Mouse (Mus musculus) MEL (cell line): ENCODE results near the gene Ctsd. TPM values are rescaled to one million over a fixed set of nuclear protein-coding genes. Genes with fewer than 3 reads are reported as not detected.

Source experiments
- DNase-seq: peaks from one replicate; pipeline ENCODE4 v3.0.0; 2011; ENCODE audit warnings: low read depth, low spot score
- H3K27ac ChIP-seq: 2 replicates; pipeline ENCODE4 v1.5.1; 2012; ENCODE audit warnings: low read depth, mild to moderate bottlenecking, control low read depth, low read length, moderate library complexity; ENCODE audit not compliant: control insufficient read depth
- H3K27me3 ChIP-seq, 2 experiments: fragments of 150-350 bp in 1 of 2; sonication (generic) in 1 of 2; 2 replicates each; pipeline ENCODE4 v1.6.1; 2012; ENCODE audit warnings: low read length in 2 of 2, mild to moderate bottlenecking in 2 of 2, improper control_type of control experiment in 1 of 2, moderate library complexity in 1 of 2; ENCODE audit not compliant: insufficient read depth in 2 of 2, control insufficient read depth in 1 of 2
- H3K36me3 ChIP-seq, 2 experiments: 2 replicates each; pipeline ENCODE4 v1.6.1; 2012 to 2014; ENCODE audit warnings: low read length in 2 of 2, improper control_type of control experiment in 1 of 2, inconsistent platforms in 1 of 2, mild to moderate bottlenecking in 1 of 2; ENCODE audit not compliant: insufficient read depth in 2 of 2, control insufficient read depth in 1 of 2
- H3K4me1 ChIP-seq, 2 experiments: fragments of 150-350 bp in 1 of 2; sonication (generic) in 1 of 2; 2 replicates each; pipeline ENCODE4 v1.6.1; 2012; ENCODE audit warnings: low read length in 2 of 2, improper control_type of control experiment in 1 of 2, mild to moderate bottlenecking in 1 of 2; ENCODE audit not compliant: insufficient read depth in 2 of 2, control insufficient read depth in 1 of 2
- H3K4me3 ChIP-seq, 2 experiments: fragments of 150-350 bp in 1 of 2; sonication (generic) in 1 of 2; 2 replicates each; pipeline ENCODE4 v1.5.1; 2012; ENCODE audit warnings: low read depth in 2 of 2, low read length in 2 of 2, mild to moderate bottlenecking in 2 of 2, moderate library complexity in 2 of 2, control low read depth in 1 of 2, improper control_type of control experiment in 1 of 2; ENCODE audit not compliant: control insufficient read depth in 1 of 2, insufficient read depth in 1 of 2
- H3K79me2 ChIP-seq: 2 replicates; pipeline ENCODE4 v1.6.1; 2012; ENCODE audit warnings: mild to moderate bottlenecking, low read length, moderate library complexity; ENCODE audit not compliant: control insufficient read depth, poor library complexity, insufficient read depth
- H3K9ac ChIP-seq: 2 replicates; pipeline ENCODE4 v1.6.1; 2012; ENCODE audit warnings: low read depth, mild to moderate bottlenecking, control low read depth, low read length, moderate library complexity; ENCODE audit not compliant: control insufficient read depth, poor library complexity, severe bottlenecking
- H3K9me3 ChIP-seq: fragments of 150-350 bp; sonication (generic); replicated peaks from 2 replicates; pipeline ENCODE4 v1.6.1; 2012; ENCODE audit warnings: mild to moderate bottlenecking, low read length, improper control_type of control experiment, moderate library complexity; ENCODE audit not compliant: insufficient read depth
- BHLHE40 ChIP-seq: IDR thresholded peaks from 2 replicates; pipeline ENCODE4 v1.6.1; 2012; ENCODE audit warnings: low read depth, mild to moderate bottlenecking, inconsistent platforms, low read length, improper control_type of control experiment, borderline replicate concordance
- CHD1 ChIP-seq: IDR thresholded peaks from 2 replicates; pipeline ENCODE4 v1.6.1; 2012; ENCODE audit warnings: low read depth, mild to moderate bottlenecking, inconsistent platforms, low read length, improper control_type of control experiment
- CHD2 ChIP-seq: IDR thresholded peaks from 2 replicates; pipeline ENCODE4 v1.6.1; 2011; ENCODE audit warnings: low read length, improper control_type of control experiment
- CTCF ChIP-seq, 3 experiments: IDR thresholded peaks in 2 of 3; conservative IDR thresholded peaks in 1 of 3; 2 replicates each; pipeline ENCODE4 v1.5.1; 2011 to 2012; ENCODE audit warnings: low read length in 3 of 3, low read depth in 2 of 3, mild to moderate bottlenecking in 2 of 3, improper control_type of control experiment in 1 of 3, inconsistent platforms in 1 of 3, mixed read lengths in 1 of 3, moderate library complexity in 1 of 3; ENCODE audit not compliant: control insufficient read depth in 1 of 3, insufficient read depth in 1 of 3, poor library complexity in 1 of 3, severe bottlenecking in 1 of 3
- E2F4 ChIP-seq: IDR thresholded peaks from 2 replicates; pipeline ENCODE4 v1.6.1; 2011; ENCODE audit warnings: low read depth, low read length, improper control_type of control experiment, borderline replicate concordance
- ELF1 ChIP-seq: IDR thresholded peaks from 2 replicates; pipeline ENCODE4 v1.6.1; 2014; ENCODE audit warnings: low read depth, mild to moderate bottlenecking, inconsistent platforms, low read length, improper control_type of control experiment, moderate library complexity
- EP300 ChIP-seq, 2 experiments: IDR thresholded peaks; 2 replicates each; pipeline ENCODE4 v1.6.1; 2011; ENCODE audit warnings: improper control_type of control experiment in 2 of 2, low read length in 2 of 2, low read depth in 1 of 2, mild to moderate bottlenecking in 1 of 2
- ETS1 ChIP-seq: IDR thresholded peaks from 2 replicates; pipeline ENCODE4 v1.6.1; 2012; ENCODE audit warnings: low read depth, mild to moderate bottlenecking, inconsistent platforms, low read length, improper control_type of control experiment, moderate library complexity
- GABPA ChIP-seq: IDR thresholded peaks from 2 replicates; pipeline ENCODE4 v1.6.1; 2012; ENCODE audit warnings: low read depth, mild to moderate bottlenecking, inconsistent platforms, low read length, improper control_type of control experiment, moderate library complexity
- GATA1 ChIP-seq: IDR thresholded peaks from 2 replicates; pipeline ENCODE4 v1.6.1; 2011; ENCODE audit warnings: low read depth, low read length, improper control_type of control experiment
- HCFC1 ChIP-seq: IDR thresholded peaks from 2 replicates; pipeline ENCODE4 v1.6.1; 2012; ENCODE audit warnings: low read depth, mild to moderate bottlenecking, inconsistent platforms, low read length, improper control_type of control experiment, moderate library complexity
- JUND ChIP-seq: IDR thresholded peaks from 2 replicates; pipeline ENCODE4 v1.6.1; 2011; ENCODE audit warnings: low read depth, mild to moderate bottlenecking, improper control_type of control experiment, low read length
- KAT2A ChIP-seq: conservative IDR thresholded peaks from 2 replicates; pipeline ENCODE4 v1.6.1; 2012; ENCODE audit warnings: low read depth, low read length, improper control_type of control experiment, inconsistent platforms
- MAFK ChIP-seq: IDR thresholded peaks from 2 replicates; pipeline ENCODE4 v1.6.1; 2011; ENCODE audit warnings: low read depth, mild to moderate bottlenecking, low read length, improper control_type of control experiment, borderline replicate concordance
- MAX ChIP-seq: IDR thresholded peaks from 2 replicates; pipeline ENCODE4 v1.6.1; 2011; ENCODE audit warnings: low read length, improper control_type of control experiment
- MAZ ChIP-seq: IDR thresholded peaks from 2 replicates; pipeline ENCODE4 v1.6.1; 2012; ENCODE audit warnings: low read depth, mild to moderate bottlenecking, inconsistent platforms, low read length, improper control_type of control experiment
- MEF2A ChIP-seq: IDR thresholded peaks from 2 replicates; pipeline ENCODE4 v1.6.1; 2014; ENCODE audit warnings: low read depth, mild to moderate bottlenecking, inconsistent platforms, low read length, improper control_type of control experiment; ENCODE audit not compliant: poor library complexity, insufficient replicate concordance, severe bottlenecking; ENCODE audit errors: extremely low read depth
- MXI1 ChIP-seq: IDR thresholded peaks from 2 replicates; pipeline ENCODE4 v1.6.1; 2011; ENCODE audit warnings: mild to moderate bottlenecking, low read depth, low read length, improper control_type of control experiment
- MYB ChIP-seq: IDR thresholded peaks from 2 replicates; pipeline ENCODE4 v1.6.1; 2011; ENCODE audit warnings: mild to moderate bottlenecking, low read depth, low read length, improper control_type of control experiment
- MYC ChIP-seq: IDR thresholded peaks from 2 replicates; pipeline ENCODE4 v1.6.1; 2011; ENCODE audit warnings: low read depth, mild to moderate bottlenecking, low read length, improper control_type of control experiment, moderate library complexity
- NELFE ChIP-seq: IDR thresholded peaks from 2 replicates; pipeline ENCODE4 v1.6.1; 2011; ENCODE audit warnings: low read depth, low read length, improper control_type of control experiment
- NRF1 ChIP-seq: IDR thresholded peaks from 2 replicates; pipeline ENCODE4 v1.6.1; 2014; ENCODE audit warnings: low read depth, mild to moderate bottlenecking, inconsistent platforms, low read length, improper control_type of control experiment, moderate library complexity; ENCODE audit not compliant: poor library complexity, insufficient read depth, severe bottlenecking
- POLR2A ChIP-seq, 2 experiments: IDR thresholded peaks; 2 replicates each; pipeline ENCODE4 v1.6.1; 2011 to 2012; ENCODE audit warnings: low read length in 2 of 2, mild to moderate bottlenecking in 2 of 2, control low read depth in 1 of 2, improper control_type of control experiment in 1 of 2, low read depth in 1 of 2, moderate library complexity in 1 of 2; ENCODE audit not compliant: control insufficient read depth in 1 of 2, insufficient read depth in 1 of 2, poor library complexity in 1 of 2
- POLR2AphosphoS2 ChIP-seq: IDR thresholded peaks from 2 replicates; pipeline ENCODE4 v1.6.1; 2011; ENCODE audit warnings: low read length, improper control_type of control experiment
- POLR2AphosphoS5 ChIP-seq: IDR thresholded peaks from 2 replicates; pipeline ENCODE4 v1.6.1; 2012; ENCODE audit warnings: low read depth, borderline replicate concordance, mild to moderate bottlenecking, inconsistent platforms, low read length, moderate library complexity, mixed read lengths
- RCOR1 ChIP-seq: IDR thresholded peaks from 2 replicates; pipeline ENCODE4 v1.6.1; 2012; ENCODE audit warnings: low read depth, mild to moderate bottlenecking, inconsistent platforms, low read length, improper control_type of control experiment
- SIN3A ChIP-seq: IDR thresholded peaks from 2 replicates; pipeline ENCODE4 v1.6.1; 2012; ENCODE audit warnings: low read length, improper control_type of control experiment, inconsistent platforms
- SMC3 ChIP-seq: IDR thresholded peaks from 2 replicates; pipeline ENCODE4 v1.6.1; 2011; ENCODE audit warnings: low read depth, low read length, improper control_type of control experiment
- TAL1 ChIP-seq: IDR thresholded peaks from 2 replicates; pipeline ENCODE4 v1.6.1; 2012; ENCODE audit warnings: mild to moderate bottlenecking, inconsistent platforms, low read length, moderate library complexity, mixed read lengths
- TBP ChIP-seq: IDR thresholded peaks from 2 replicates; pipeline ENCODE4 v1.8.0; 2011; ENCODE audit warnings: low read depth, low read length, improper control_type of control experiment
- TCF12 ChIP-seq: IDR thresholded peaks from 2 replicates; pipeline ENCODE4 v1.6.1; 2014; ENCODE audit warnings: low read depth, mild to moderate bottlenecking, inconsistent platforms, low read length, improper control_type of control experiment, moderate library complexity
- UBTF ChIP-seq: IDR thresholded peaks from 2 replicates; pipeline ENCODE4 v1.6.1; 2012; ENCODE audit warnings: low read depth, mild to moderate bottlenecking, inconsistent platforms, low read length, improper control_type of control experiment, moderate library complexity, borderline replicate concordance; ENCODE audit not compliant: insufficient read depth
- USF1 ChIP-seq: IDR thresholded peaks from 2 replicates; pipeline ENCODE4 v1.6.1; 2014; ENCODE audit warnings: low read depth, mild to moderate bottlenecking, inconsistent platforms, low read length, improper control_type of control experiment, moderate library complexity
- USF2 ChIP-seq, 2 experiments: IDR thresholded peaks; 2 replicates each; pipeline ENCODE4 v1.6.1; 2011 to 2012; ENCODE audit warnings: improper control_type of control experiment in 2 of 2, low read length in 2 of 2, borderline replicate concordance in 1 of 2, inconsistent platforms in 1 of 2, low read depth in 1 of 2, mild to moderate bottlenecking in 1 of 2; ENCODE audit not compliant: insufficient read depth in 1 of 2
- ZC3H11A ChIP-seq: IDR thresholded peaks from 2 replicates; pipeline ENCODE4 v1.6.1; 2012; ENCODE audit warnings: low read depth, mild to moderate bottlenecking, inconsistent platforms, low read length, improper control_type of control experiment
- ZKSCAN1 ChIP-seq: IDR thresholded peaks from 2 replicates; pipeline ENCODE4 v1.6.1; 2012; ENCODE audit warnings: low read depth, mild to moderate bottlenecking, inconsistent platforms, low read length, improper control_type of control experiment, moderate library complexity
- ZMIZ1 ChIP-seq: IDR thresholded peaks from 2 replicates; pipeline ENCODE4 v1.6.1; 2012; ENCODE audit warnings: low read depth, mild to moderate bottlenecking, inconsistent platforms, low read length, improper control_type of control experiment, moderate library complexity
- polyA plus RNA-seq, 2 experiments: library from polyadenylated mRNA; stranded (reverse) in 1 of 2; unstranded in 1 of 2; fragments of >175 nt in 1 of 2; fragments of >200 nt in 1 of 2; gene quantifications; 2 replicates each; pipeline versions ENCODE4 v1.2.1 to v1.2.4; 2012; ENCODE audit warnings: low replicate concordance in 2 of 2, low read depth in 1 of 2; ENCODE audit not compliant: insufficient read length in 2 of 2, insufficient read depth in 1 of 2, missing spikeins in 1 of 2
- total RNA-seq: library from RNA; depleted of rRNA; stranded (reverse); fragments of 300-350 nt; gene quantifications from 2 replicates; pipeline ENCODE4 v1.2.3, GENCODE M21; 2012

The Ctsd gene
- total and polyA plus RNA-seq, 3 experiments: 89.3 to 179 (median 115) TPM

DNA sequence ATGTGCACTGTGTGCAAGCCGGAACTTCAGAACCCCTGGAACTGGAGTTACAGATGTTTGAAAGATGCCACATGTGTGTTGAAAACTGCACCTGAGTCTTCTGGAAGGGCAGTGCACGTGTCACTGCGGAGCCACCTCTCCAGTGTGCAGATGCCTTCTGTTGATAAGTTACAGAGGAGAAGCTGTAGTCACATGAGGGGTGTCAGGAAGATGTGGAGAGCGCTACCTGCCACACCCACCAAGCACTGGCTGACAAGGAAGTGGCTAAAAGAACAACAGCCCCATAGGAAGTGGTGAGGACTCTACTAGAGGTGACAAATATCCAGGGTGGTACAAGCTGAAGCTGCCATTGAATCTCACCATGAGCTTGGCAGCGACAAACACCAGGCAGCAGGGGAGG, 34.0 kb downstream of the Ctsd start:
- H3K27me3 ChIP-seq: no peaks in the 10 kb centered on the region; a peak in 1 of 4 replicates
- H3K4me3 ChIP-seq: peak overlapping the region in 1 of 2 experiments; percentile 12; a peak in 1 of 4 replicates
- H3K79me2 ChIP-seq: no peaks in the 10 kb centered on the region
- peaks cover 0 to 36% of the 10 kb centered on the region in 2 experiments; a peak in 2 of 4 replicates for H3K36me3 ChIP-seq
- peak overlapping the region; percentile 47 for H3K9ac ChIP-seq
- H3K27ac ChIP-seq: peak overlapping the region; percentile 75
- H3K4me1 ChIP-seq: peaks cover 34 to 36% of the 10 kb centered on the region in 2 experiments
- no peaks in the 10 kb centered on the region for H3K9me3 ChIP-seq
- peak; percentile 82 for DNase-seq
- TF ChIP-seq MEF2A: no peak
- TF ChIP-seq ELF1: peak; percentile 84
- peak; percentile 45; the same call in 1 of the 2 replicates for TF ChIP-seq GATA1
- TF ChIP-seq TBP: 0 out of 2 replicates have a peak, but pooled peaks have one; percentile 21
- TF ChIP-seq MAFK: no peak
- TF ChIP-seq ZC3H11A: no peak
- TF ChIP-seq NELFE: no peak; the same call in 1 of the 2 replicates
- TF ChIP-seq CHD2: no peak
- no peak for TF ChIP-seq MAZ
- no peak for TF ChIP-seq GABPA
- TF ChIP-seq NRF1: no peak
- TF ChIP-seq MAX: peak; percentile 93
- TF ChIP-seq ZKSCAN1: no peak
- TF ChIP-seq MYC: peak; percentile 89
- TF ChIP-seq EP300 (IDR thresholded peaks at IDR 0.05; ENCODE audit: low read depth in 1 of 2, low read length in 2 of 2): peak; percentile 34 to 61; a peak in 3 of 4 replicates
- TF ChIP-seq KAT2A: no peak
- TF ChIP-seq UBTF: no peak
- no peak for TF ChIP-seq JUND
- no peak for TF ChIP-seq POLR2AphosphoS5
- peak in 1 of 2 experiments; percentile 31; a peak in 1 of 4 replicates for TF ChIP-seq POLR2A (IDR thresholded peaks at IDR 0.05; ENCODE audit: control insufficient read depth in 1 of 2, insufficient read depth in 1 of 2, low read depth in 1 of 2, low read length in 2 of 2, poor library complexity in 1 of 2)
- TF ChIP-seq SIN3A: peak; percentile 91
- TF ChIP-seq ZMIZ1: no peak
- peak; percentile 94 for TF ChIP-seq MXI1
- peak; percentile 30; the same call in 1 of the 2 replicates for TF ChIP-seq HCFC1
- TF ChIP-seq USF1: peak; percentile 92
- peak; percentile 99 for TF ChIP-seq BHLHE40
- peak in 1 of 2 experiments; percentile 56; a peak in 1 of 4 replicates for TF ChIP-seq USF2 (IDR thresholded peaks at IDR 0.05; ENCODE audit: borderline replicate concordance in 1 of 2, insufficient read depth in 1 of 2, low read depth in 1 of 2, low read length in 2 of 2)
- TF ChIP-seq TCF12: peak; percentile 86
- TF ChIP-seq CHD1: no peak
- TF ChIP-seq MYB: no peak
- TF ChIP-seq ETS1: peak; percentile 83
- no peak for TF ChIP-seq SMC3
- TF ChIP-seq RCOR1: no peak
- TF ChIP-seq TAL1: peak; percentile 60
- TF ChIP-seq POLR2AphosphoS2: no peak
- TF ChIP-seq E2F4: no peak
- no peak for TF ChIP-seq CTCF (IDR thresholded peaks at IDR 0.05 in 2 of 3, conservative IDR thresholded peaks at IDR 0.05 in 1 of 3; ENCODE audit: control insufficient read depth in 1 of 3, insufficient read depth in 1 of 3, low read depth in 2 of 3, low read length in 3 of 3, poor library complexity in 1 of 3, severe bottlenecking in 1 of 3)
